ENCODE assay signal across 12 mouse cellular contexts in the genomic region with DNA sequence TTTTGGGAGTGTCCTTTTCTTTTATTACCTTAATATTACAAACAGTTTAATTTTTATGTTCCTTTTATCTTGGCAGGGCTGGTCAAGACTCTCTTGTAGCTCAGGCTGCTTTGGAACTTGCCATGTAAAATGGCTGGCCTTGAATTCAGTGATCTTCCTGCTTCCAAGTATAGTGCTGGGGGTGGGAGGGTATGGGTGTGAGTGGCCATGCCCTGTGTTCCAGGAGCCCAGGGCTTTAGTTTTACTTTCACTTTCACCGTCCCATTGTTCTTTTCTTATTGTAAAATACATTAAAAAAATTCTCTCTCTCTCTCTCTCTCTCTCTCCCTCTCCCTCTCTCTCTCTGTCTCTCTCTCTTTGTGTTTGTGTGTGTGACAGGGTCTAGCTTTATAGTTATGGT. TPM values are rescaled to one million over a fixed set of nuclear protein-coding genes. Genes with fewer than 3 reads are reported as not detected.
DNase-seq lines count a peak whose midpoint lies in the region; ATAC-seq and TF ChIP-seq lines count a peak whose summit lies in the region.
"Had no signal": no experiment of that assay in that cellular context is flagged by ENCODE, and none has a peak within 500 bp of the region (broad histone marks: within the 10 kb centered on the region; RNA-seq: fewer than 3 reads in every experiment).

No protein-coding gene starts in this region.

- no peak overlapping the region for H3K9ac ChIP-seq in intestine, postnatal 0 days (ENCODE audit: low read depth, low read length)
- no peak overlapping the region for H3K9ac ChIP-seq in intestine, embryonic 15.5 days
- H3K9ac ChIP-seq in liver, embryonic 15.5 days, result no peak overlapping the region
- no peak overlapping the region for H3K9ac ChIP-seq in hindbrain, embryonic 14.5 days

- peak; percentile 68 for DNase-seq in CD4-positive helper T cell, adult 2 months (ENCODE audit: low read depth, low spot score)
- DNase-seq in NIH3T3 (ENCODE audit: low read depth), result peak; percentile 57
- DNase-seq in hindbrain, embryonic 14.5 days (ENCODE audit: low spot score), result no peak
- DNase-seq in embryo, embryonic 9.5 days (ENCODE audit: extremely low spot score), result no peak
- DNase-seq in thymus, postnatal 4 days, result no peak
- DNase-seq: kidney, adult 11 months; thymus, postnatal 14 days had no signal

- no peak overlapping the region for H3K27ac ChIP-seq in intestine, postnatal 0 days (ENCODE audit: low read depth, low read length)
- H3K27ac ChIP-seq in intestine, embryonic 15.5 days, result no peak overlapping the region
- H3K27ac ChIP-seq in liver, embryonic 15.5 days (replicated peaks), result no peak overlapping the region
- no peak overlapping the region for H3K27ac ChIP-seq in hindbrain, embryonic 14.5 days

- no peaks in the 10 kb centered on the region for H3K4me1 ChIP-seq in intestine, postnatal 0 days (replicated peaks; ENCODE audit: control insufficient read depth, insufficient read depth, low read length)
- no peaks in the 10 kb centered on the region for H3K4me1 ChIP-seq in intestine, embryonic 15.5 days (replicated peaks)
- 0 out of 2 replicates have a peak, but pooled peaks cover 12% of the 10 kb centered on the region for H3K4me1 ChIP-seq in liver, embryonic 15.5 days (replicated peaks)
- no peaks in the 10 kb centered on the region for H3K4me1 ChIP-seq in hindbrain, embryonic 14.5 days (replicated peaks; ENCODE audit: control insufficient read depth, insufficient read depth, low read length)

- no peak for TF ChIP-seq CTCF in intestine, postnatal 0 days (IDR thresholded peaks at IDR 0.05; ENCODE audit: low read depth)

- 44% methylated on average over 1 of the region's 1 CpGs for whole genome bisulfite sequencing in intestine, postnatal 0 days
- whole genome bisulfite sequencing in intestine, embryonic 15.5 days, result 77% methylated on average over 1 of the region's 1 CpGs
- WGBS in liver, embryonic 15.5 days (ENCODE audit: insufficient replicate concordance), result 56% methylated on average over 1 of the region's 1 CpGs
- 89% methylated on average over 1 of the region's 1 CpGs for WGBS in hindbrain, embryonic 14.5 days

- no peak overlapping the region for H3K4me2 ChIP-seq in intestine, postnatal 0 days (replicated peaks; ENCODE audit: low read depth)
- H3K4me2 ChIP-seq in intestine, embryonic 15.5 days (replicated peaks), result no peak overlapping the region
- H3K4me2 ChIP-seq in liver, embryonic 15.5 days, result peak overlapping the region; percentile 13; the same call in 1 of the 2 replicates
- no peak overlapping the region for H3K4me2 ChIP-seq in hindbrain, embryonic 14.5 days (replicated peaks)

- no peaks in the 10 kb centered on the region for H3K36me3 ChIP-seq in intestine, postnatal 0 days (ENCODE audit: control insufficient read depth, insufficient read depth)
- no peaks in the 10 kb centered on the region for H3K36me3 ChIP-seq in intestine, embryonic 15.5 days
- no peaks in the 10 kb centered on the region for H3K36me3 ChIP-seq in liver, embryonic 15.5 days (replicated peaks)
- peaks cover 13% of the 10 kb centered on the region; the same call in 1 of the 2 replicates for H3K36me3 ChIP-seq in hindbrain, embryonic 14.5 days (replicated peaks; ENCODE audit: control insufficient read depth, insufficient read depth)

- no peak overlapping the region for H3K4me3 ChIP-seq in intestine, postnatal 0 days (ENCODE audit: low read depth, low read length)
- no peak overlapping the region for H3K4me3 ChIP-seq in intestine, embryonic 15.5 days (replicated peaks)
- no peak overlapping the region for H3K4me3 ChIP-seq in liver, embryonic 15.5 days (replicated peaks)
- H3K4me3 ChIP-seq in hindbrain, embryonic 14.5 days (replicated peaks; ENCODE audit: low read length), result no peak overlapping the region
- H3K4me3 ChIP-seq: erythroblast, embryonic 14.5 days had no signal

- no peaks in the 10 kb centered on the region for H3K27me3 ChIP-seq in intestine, postnatal 0 days (replicated peaks; ENCODE audit: control insufficient read depth, insufficient read depth, low read length)
- H3K27me3 ChIP-seq in intestine, embryonic 15.5 days (replicated peaks), result no peaks in the 10 kb centered on the region
- H3K27me3 ChIP-seq in liver, embryonic 15.5 days, result no peaks in the 10 kb centered on the region
- no peaks in the 10 kb centered on the region for H3K27me3 ChIP-seq in hindbrain, embryonic 14.5 days (ENCODE audit: control insufficient read depth, insufficient read depth, low read length)
- H3K27me3 ChIP-seq: Patski had no signal

- no peaks in the 10 kb centered on the region for H3K9me3 ChIP-seq in intestine, postnatal 0 days (ENCODE audit: control insufficient read depth)
- no peaks in the 10 kb centered on the region for H3K9me3 ChIP-seq in intestine, embryonic 15.5 days
- H3K9me3 ChIP-seq in liver, embryonic 15.5 days (replicated peaks), result no peaks in the 10 kb centered on the region
- H3K9me3 ChIP-seq in hindbrain, embryonic 14.5 days (ENCODE audit: control insufficient read depth, low read length), result no peaks in the 10 kb centered on the region

- peak; percentile 49; the same call in 1 of the 2 replicates for ATAC-seq in intestine, postnatal 0 days
- ATAC-seq in intestine, embryonic 15.5 days, result no peak
- no peak for ATAC-seq in liver, embryonic 15.5 days (ENCODE audit: insufficient read depth)
- ATAC-seq in hindbrain, embryonic 14.5 days (ENCODE audit: low FRiP score), result no peak
- ATAC-seq: Patski had no signal

RNA-seq across cellular contexts. Expression of gene Rnf115, which starts 37.1 kb away (rescaled TPM):
- polyA plus RNA-seq in intestine, postnatal 0 days (2015; fragmentation: Nextera tagmentation; extraction: Ambion mirVana), result 58.7 and 61.6 TPM in 2 replicates
- polyA plus RNA-seq in intestine, embryonic 15.5 days (2015; fragmentation: Nextera tagmentation; extraction: Ambion mirVana), result 41.6 and 46.1 TPM in 2 replicates
- polyA plus RNA-seq in liver, embryonic 15.5 days (2015; fragmentation: Nextera tagmentation; extraction: Ambion mirVana), result 26.4 and 27.8 TPM in 2 replicates
- polyA plus RNA-seq in hindbrain, embryonic 14.5 days (2014; fragmentation: Nextera tagmentation; extraction: Ambion mirVana), result 79.4 and 89.2 TPM in 2 replicates

RNA-seq across cellular contexts. Expression of gene Polr3c, which starts 37.1 kb away (rescaled TPM):
- 19.7 and 20.5 TPM in 2 replicates for polyA plus RNA-seq in intestine, postnatal 0 days (2015; fragmentation: Nextera tagmentation; extraction: Ambion mirVana)
- polyA plus RNA-seq in intestine, embryonic 15.5 days (2015; fragmentation: Nextera tagmentation; extraction: Ambion mirVana), result 36.5 and 39.3 TPM in 2 replicates
- 19.8 and 21.3 TPM in 2 replicates for polyA plus RNA-seq in liver, embryonic 15.5 days (2015; fragmentation: Nextera tagmentation; extraction: Ambion mirVana)
- polyA plus RNA-seq in hindbrain, embryonic 14.5 days (2014; fragmentation: Nextera tagmentation; extraction: Ambion mirVana), result 28.1 and 28.3 TPM in 2 replicates

RNA-seq across cellular contexts. Expression of gene Nudt17, which starts 56.2 kb away (rescaled TPM):
- 2.2 and 2.8 TPM in 2 replicates for polyA plus RNA-seq in intestine, postnatal 0 days (2015; fragmentation: Nextera tagmentation; extraction: Ambion mirVana)
- polyA plus RNA-seq in intestine, embryonic 15.5 days (2015; fragmentation: Nextera tagmentation; extraction: Ambion mirVana), result 5.7 and 5.9 TPM in 2 replicates
- 1.0 and 1.3 TPM in 2 replicates for polyA plus RNA-seq in liver, embryonic 15.5 days (2015; fragmentation: Nextera tagmentation; extraction: Ambion mirVana)
- 16.5 and 17.3 TPM in 2 replicates for polyA plus RNA-seq in hindbrain, embryonic 14.5 days (2014; fragmentation: Nextera tagmentation; extraction: Ambion mirVana)

Comparison
In these comparisons a context has a peak if more than half of its experiments do, and no peak if none do; other contexts are left out.
1. DNase-seq: peak in CD4-positive helper T cell, adult 2 months (single experiment) and NIH3T3 (single experiment); none in hindbrain, embryonic 14.5 days (single experiment), embryo, embryonic 9.5 days (single experiment) and thymus, postnatal 4 days (single experiment).